Mouse (Mus musculus) intestine, embryonic 15.5 days (tissue): ENCODE results near the gene Diras2. TPM values are rescaled to one million over a fixed set of nuclear protein-coding genes. Genes with fewer than 3 reads are reported as not detected.

Experiments used
- ATAC-seq: fragments of 200-750 bp; cut with Nextera tagmentation; 2 replicates; pipeline ENCODE4 v1.8.0; 2017; ENCODE audit warnings: moderate TSS enrichment, moderate library complexity
- H3K27ac ChIP-seq: fragments of 300-500 bp; sonication (generic); 2 replicates; pipeline ENCODE4 v1.5.1; 2015; ENCODE audit warnings: mild to moderate bottlenecking, inconsistent platforms
- H3K27me3 ChIP-seq: fragments of 300-500 bp; sonication (generic); replicated peaks from 2 replicates; pipeline ENCODE4 v1.6.1; 2015; ENCODE audit warnings: inconsistent platforms
- H3K36me3 ChIP-seq: fragments of 300-500 bp; sonication (generic); 2 replicates; pipeline ENCODE4 v1.6.1; 2015; ENCODE audit warnings: inconsistent platforms
- H3K4me1 ChIP-seq: fragments of 300-500 bp; sonication (generic); replicated peaks from 2 replicates; pipeline ENCODE4 v1.6.1; 2015; ENCODE audit warnings: inconsistent platforms
- H3K4me2 ChIP-seq: fragments of 300-500 bp; sonication (generic); replicated peaks from 2 replicates; pipeline ENCODE4 v1.6.1; 2015; ENCODE audit warnings: mild to moderate bottlenecking, inconsistent platforms
- H3K4me3 ChIP-seq: fragments of 300-500 bp; sonication (generic); replicated peaks from 2 replicates; pipeline ENCODE4 v1.5.1; 2015; ENCODE audit warnings: inconsistent platforms
- H3K9ac ChIP-seq: fragments of 300-500 bp; sonication (generic); 2 replicates; pipeline ENCODE4 v1.6.1; 2015; ENCODE audit warnings: inconsistent platforms
- H3K9me3 ChIP-seq: fragments of 300-500 bp; sonication (generic); 2 replicates; pipeline ENCODE4 v1.6.1; 2016; ENCODE audit warnings: inconsistent platforms
- WGBS: fragments of 180-500 bp; shearing (Covaris S2); methylation state at CpG from one replicate; pipeline ENCODE4 v1.1.7; 2015; 5-methylcytosine and 5-hydroxymethylcytosine counted together
- polyA plus RNA-seq: library from polyadenylated mRNA; unstranded; fragments of >200 nt; fragmentation: Nextera tagmentation; extraction: Ambion mirVana; gene quantifications from 2 replicates; pipeline ENCODE4 v1.2.1, GENCODE M21; 2015

The Diras2 gene
- polyA plus RNA-seq, 1 experiment from 2014 or later: 0.58 TPM

DNA sequence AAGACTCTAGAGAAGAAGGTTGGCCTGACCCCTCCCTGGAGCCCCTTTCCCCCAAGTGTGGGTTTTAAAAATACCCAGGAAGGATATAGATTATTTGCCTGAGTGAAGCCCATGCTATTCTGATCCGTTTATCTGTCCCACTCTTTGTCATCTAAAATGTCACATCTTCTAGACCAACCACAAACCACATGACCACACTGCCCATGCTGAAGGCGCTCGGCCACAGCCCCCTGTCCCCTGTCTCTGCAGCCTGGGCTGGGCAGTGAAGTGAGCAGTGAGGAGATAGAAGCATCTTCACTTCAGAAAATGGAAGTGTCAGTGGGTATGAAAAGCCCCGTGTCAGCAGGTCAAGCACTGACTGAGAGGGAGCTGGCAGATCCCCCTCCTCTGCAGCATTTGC is 11.6 kb upstream of the Diras2 start:
- Histone ChIP-seq H3K4me3 (no peak overlapping the region), H3K9ac (no peak overlapping the region), H3K27me3 (no peaks in the 10 kb centered on the region), H3K4me2 (no peak overlapping the region), H3K9me3 (no peaks in the 10 kb centered on the region), H3K27ac (no peak overlapping the region), H3K4me1 (no peaks in the 10 kb centered on the region), H3K36me3 (no peaks in the 10 kb centered on the region)
- no peak for ATAC-seq
- 67% methylated on average over 4 of the region's 4 CpGs for WGBS

DNA sequence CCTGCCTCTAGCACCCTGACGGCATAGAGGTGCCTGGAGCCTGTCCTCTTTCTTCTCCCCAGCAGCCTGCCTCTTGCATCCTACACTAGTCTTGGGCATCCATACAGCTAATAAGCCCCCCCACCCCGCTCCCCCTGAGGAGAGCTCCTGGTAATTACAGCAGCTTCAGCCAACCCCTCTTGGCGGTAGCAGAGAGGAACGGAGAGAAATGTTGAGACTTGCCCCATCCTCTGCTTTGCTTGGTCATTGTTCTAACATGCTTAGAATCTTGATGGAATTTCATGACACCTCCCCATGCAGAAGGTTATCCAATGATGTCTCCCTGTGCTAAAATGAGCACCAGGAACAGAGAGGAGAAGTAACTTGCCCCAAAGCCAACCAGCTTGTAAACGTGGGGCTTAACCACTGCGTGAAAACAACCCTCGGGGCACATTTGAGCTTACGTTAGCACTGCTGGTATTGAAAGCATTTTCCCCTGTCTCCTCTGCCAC is 11.0 kb upstream of the Diras2 start:
- WGBS: 75% methylated on average over 8 of the region's 8 CpGs
- Histone ChIP-seq H3K27ac (no peak overlapping the region), H3K36me3 (no peaks in the 10 kb centered on the region), H3K27me3 (no peaks in the 10 kb centered on the region), H3K9ac (no peak overlapping the region), H3K4me2 (no peak overlapping the region), H3K9me3 (no peaks in the 10 kb centered on the region), H3K4me3 (no peak overlapping the region), H3K4me1 (no peaks in the 10 kb centered on the region)
- ATAC-seq: no peak

DNA sequence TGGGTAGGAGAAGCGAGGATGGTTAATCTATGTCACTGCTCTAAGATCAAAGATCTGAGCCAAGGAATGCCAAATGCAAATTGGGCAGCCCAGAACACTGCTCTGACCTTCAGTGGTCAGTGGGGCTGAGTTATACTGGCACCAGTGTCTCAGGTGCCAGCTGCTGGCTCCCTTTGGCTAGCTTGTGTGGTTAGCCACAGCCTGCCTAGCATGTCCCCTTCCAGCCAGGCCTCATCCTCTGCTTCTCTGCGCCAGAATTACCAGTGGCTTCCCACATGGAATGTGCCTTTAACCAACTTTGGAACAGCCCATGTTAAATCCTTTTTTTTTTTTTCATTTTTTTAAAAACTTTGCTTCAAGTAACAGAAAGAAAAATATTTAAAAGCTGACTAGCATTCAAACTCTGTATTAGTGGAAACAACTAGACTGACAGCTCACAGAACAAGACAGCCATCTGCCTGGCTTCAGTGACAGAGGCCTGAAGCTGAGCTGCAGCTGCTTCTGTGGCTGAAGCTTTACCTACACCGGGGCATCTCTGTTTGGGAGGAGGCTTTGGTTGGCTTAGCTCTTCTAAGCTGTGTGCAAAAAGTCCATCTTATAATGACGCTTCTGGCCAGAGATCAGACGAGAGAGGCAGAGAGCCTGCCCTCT is 10.4 kb upstream of the Diras2 start:
- H3K27me3 ChIP-seq: no peaks in the 10 kb centered on the region
- no peaks in the 10 kb centered on the region for H3K36me3 ChIP-seq
- no peak overlapping the region for H3K4me2 ChIP-seq
- WGBS: 79% methylated on average over 5 of the region's 5 CpGs
- no peak overlapping the region for H3K27ac ChIP-seq
- no peaks in the 10 kb centered on the region for H3K9me3 ChIP-seq
- no peak overlapping the region for H3K4me3 ChIP-seq
- ATAC-seq: no peak
- no peak overlapping the region for H3K9ac ChIP-seq
- no peaks in the 10 kb centered on the region for H3K4me1 ChIP-seq

DNA sequence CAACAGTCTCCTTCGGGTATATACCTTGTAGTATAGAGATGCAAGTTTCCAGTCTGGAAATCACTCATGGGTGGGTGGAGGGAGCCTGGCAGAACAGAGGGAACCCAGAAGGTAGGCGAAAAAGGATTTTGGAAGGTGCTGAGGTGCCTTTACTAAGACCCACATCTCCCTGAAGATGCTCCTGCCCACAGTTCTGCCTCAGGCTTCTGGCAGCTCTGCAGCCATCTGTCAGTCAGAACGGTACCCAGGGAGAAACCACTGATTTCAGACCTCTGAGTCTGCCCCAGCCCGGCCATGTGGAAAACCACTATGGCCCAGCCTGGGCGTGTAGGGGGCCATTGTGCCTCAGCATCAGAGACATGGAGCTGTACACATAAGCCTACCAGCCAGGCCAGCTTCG is 8.4 kb upstream of the Diras2 start:
- H3K9ac ChIP-seq: no peak overlapping the region
- no peak overlapping the region for H3K4me3 ChIP-seq
- no peak overlapping the region for H3K4me2 ChIP-seq
- no peaks in the 10 kb centered on the region for H3K27me3 ChIP-seq
- no peaks in the 10 kb centered on the region for H3K36me3 ChIP-seq
- 82% methylated on average over 6 of the region's 6 CpGs for WGBS
- H3K4me1 ChIP-seq: no peaks in the 10 kb centered on the region
- ATAC-seq: no peak
- H3K9me3 ChIP-seq: no peaks in the 10 kb centered on the region
- H3K27ac ChIP-seq: no peak overlapping the region

DNA sequence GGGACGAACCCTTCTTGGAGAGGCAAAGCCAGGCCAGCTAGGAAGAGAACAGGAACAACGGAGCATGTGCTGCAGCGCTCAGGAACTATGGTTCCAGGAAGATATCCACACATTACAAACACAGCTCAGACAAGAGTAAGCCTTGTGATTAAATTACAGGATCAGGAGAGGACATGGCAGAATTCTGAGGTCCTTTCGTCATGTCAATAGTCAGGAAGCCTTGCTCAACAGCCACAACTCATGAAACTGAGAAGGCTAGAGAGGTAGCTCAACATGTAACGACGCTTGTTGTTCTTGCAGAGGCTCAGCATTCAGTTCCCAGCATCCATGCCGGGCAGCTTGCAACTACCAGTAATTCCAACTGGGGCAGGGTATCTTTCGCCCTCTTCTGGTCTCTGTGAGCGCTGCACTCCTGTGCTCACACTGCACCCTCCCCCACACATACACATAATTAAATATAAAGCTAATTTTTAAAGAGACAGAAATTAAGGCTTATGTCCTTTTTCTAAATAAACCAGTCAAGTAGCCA is 7.6 kb upstream of the Diras2 start:
- Histone ChIP-seq H3K4me3 (no peak overlapping the region), H3K27ac (no peak overlapping the region), H3K4me2 (no peak overlapping the region), H3K36me3 (no peaks in the 10 kb centered on the region), H3K4me1 (no peaks in the 10 kb centered on the region), H3K27me3 (no peaks in the 10 kb centered on the region), H3K9me3 (no peaks in the 10 kb centered on the region), H3K9ac (no peak overlapping the region)
- 87% methylated on average over 9 of the region's 9 CpGs for WGBS
- ATAC-seq: no peak

DNA sequence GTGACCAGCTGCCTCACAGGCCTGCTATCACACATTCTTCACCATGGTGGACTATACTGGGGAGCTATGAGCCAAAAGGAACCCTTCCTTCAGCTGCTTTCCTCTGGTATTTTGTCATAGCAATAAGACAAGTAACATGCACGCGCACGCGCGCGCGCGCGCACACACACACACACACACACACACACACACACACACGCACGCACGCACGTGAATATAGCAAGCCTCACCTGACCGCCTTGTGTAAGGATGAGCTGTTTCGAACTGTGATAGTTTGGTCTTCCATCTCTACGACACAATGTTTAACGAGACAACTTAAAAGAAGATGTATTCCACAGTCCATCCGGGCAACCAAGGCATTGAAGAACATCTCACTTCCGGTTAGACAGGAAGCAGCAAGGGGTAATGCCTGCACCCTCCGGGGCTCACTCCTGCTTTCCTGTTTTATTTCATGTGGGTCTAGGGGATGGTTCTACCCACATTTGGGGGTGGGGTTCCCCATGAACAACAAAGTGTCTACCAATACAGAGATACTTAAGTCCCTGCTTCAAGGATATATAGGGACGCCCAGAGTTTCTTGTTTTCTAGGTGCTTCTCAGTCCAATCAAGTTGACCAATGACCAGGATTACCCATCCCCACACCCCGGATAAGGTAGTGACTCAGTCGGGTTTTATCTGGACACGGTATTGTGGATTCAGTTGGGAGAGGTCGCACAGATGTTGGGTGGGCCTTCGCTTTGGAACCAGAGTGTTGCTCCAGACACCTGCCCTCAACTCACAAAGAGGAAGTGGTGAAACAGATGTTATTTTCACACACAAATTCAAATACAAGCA is 6.9 kb upstream of the Diras2 start:
- Histone ChIP-seq H3K27ac (no peak overlapping the region), H3K27me3 (no peaks in the 10 kb centered on the region), H3K4me2 (no peak overlapping the region), H3K9ac (no peak overlapping the region), H3K4me3 (no peak overlapping the region), H3K9me3 (no peaks in the 10 kb centered on the region), H3K36me3 (no peaks in the 10 kb centered on the region), H3K4me1 (no peaks in the 10 kb centered on the region)
- WGBS: 90% methylated on average over 26 of the region's 26 CpGs
- no peak for ATAC-seq

DNA sequence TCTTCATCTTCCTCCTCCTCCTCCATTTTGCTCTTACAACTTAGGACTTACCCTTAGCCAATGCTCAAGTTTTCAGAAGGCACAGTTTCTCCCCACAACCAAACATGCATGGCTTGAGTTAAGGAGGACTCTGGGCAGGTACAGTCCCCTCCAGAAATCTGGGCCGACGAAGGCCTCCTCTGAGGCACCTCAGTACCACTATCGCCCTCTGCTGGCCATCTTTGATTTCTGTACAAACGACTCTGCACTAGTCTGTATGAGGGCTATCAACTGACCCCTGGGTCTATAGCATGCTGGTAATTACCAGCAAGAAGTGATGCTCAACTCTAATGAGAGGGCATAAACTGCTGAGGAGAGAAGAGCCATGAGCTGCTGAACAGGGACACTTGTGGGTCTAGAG is 4.5 kb upstream of the Diras2 start:
- H3K9ac ChIP-seq: no peak overlapping the region
- no peak overlapping the region for H3K27ac ChIP-seq
- H3K4me1 ChIP-seq: no peaks in the 10 kb centered on the region
- no peak overlapping the region for H3K4me2 ChIP-seq
- no peaks in the 10 kb centered on the region for H3K9me3 ChIP-seq
- H3K27me3 ChIP-seq: no peaks in the 10 kb centered on the region
- 0 out of 2 replicates have a peak, but pooled peaks have one; percentile 34 for ATAC-seq
- WGBS: 4% methylated on average over 4 of the region's 4 CpGs
- H3K36me3 ChIP-seq: no peaks in the 10 kb centered on the region
- no peak overlapping the region for H3K4me3 ChIP-seq

DNA sequence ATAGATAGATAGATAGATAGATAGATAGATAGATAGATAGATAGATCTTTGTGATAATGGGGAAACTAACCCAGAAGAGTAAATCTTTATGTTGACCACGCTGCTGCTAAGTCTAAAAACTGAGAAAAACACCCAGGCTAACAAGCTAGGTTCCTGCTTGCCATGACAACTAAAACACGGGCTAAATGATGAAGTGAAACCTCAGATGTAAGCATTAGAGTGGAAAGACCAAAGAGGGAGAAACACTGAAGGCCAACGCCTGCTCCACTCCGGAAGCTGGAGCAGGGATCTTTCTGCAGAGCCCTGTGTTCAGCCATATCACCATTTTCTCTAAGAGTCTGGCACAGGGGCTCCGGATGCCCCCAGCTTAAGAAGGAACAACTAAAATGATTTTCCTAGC is 2.6 kb upstream of the Diras2 start:
- H3K9ac ChIP-seq: no peak overlapping the region
- 86% methylated on average over 5 of the region's 5 CpGs for WGBS
- no peaks in the 10 kb centered on the region for H3K36me3 ChIP-seq
- no peaks in the 10 kb centered on the region for H3K9me3 ChIP-seq
- peaks cover 14% of the 10 kb centered on the region for H3K27me3 ChIP-seq
- H3K4me3 ChIP-seq: no peak overlapping the region
- no peak overlapping the region for H3K27ac ChIP-seq
- ATAC-seq: no peak
- H3K4me1 ChIP-seq: 0 out of 2 replicates have a peak, but pooled peaks cover 3% of the 10 kb centered on the region
- no peak overlapping the region for H3K4me2 ChIP-seq

DNA sequence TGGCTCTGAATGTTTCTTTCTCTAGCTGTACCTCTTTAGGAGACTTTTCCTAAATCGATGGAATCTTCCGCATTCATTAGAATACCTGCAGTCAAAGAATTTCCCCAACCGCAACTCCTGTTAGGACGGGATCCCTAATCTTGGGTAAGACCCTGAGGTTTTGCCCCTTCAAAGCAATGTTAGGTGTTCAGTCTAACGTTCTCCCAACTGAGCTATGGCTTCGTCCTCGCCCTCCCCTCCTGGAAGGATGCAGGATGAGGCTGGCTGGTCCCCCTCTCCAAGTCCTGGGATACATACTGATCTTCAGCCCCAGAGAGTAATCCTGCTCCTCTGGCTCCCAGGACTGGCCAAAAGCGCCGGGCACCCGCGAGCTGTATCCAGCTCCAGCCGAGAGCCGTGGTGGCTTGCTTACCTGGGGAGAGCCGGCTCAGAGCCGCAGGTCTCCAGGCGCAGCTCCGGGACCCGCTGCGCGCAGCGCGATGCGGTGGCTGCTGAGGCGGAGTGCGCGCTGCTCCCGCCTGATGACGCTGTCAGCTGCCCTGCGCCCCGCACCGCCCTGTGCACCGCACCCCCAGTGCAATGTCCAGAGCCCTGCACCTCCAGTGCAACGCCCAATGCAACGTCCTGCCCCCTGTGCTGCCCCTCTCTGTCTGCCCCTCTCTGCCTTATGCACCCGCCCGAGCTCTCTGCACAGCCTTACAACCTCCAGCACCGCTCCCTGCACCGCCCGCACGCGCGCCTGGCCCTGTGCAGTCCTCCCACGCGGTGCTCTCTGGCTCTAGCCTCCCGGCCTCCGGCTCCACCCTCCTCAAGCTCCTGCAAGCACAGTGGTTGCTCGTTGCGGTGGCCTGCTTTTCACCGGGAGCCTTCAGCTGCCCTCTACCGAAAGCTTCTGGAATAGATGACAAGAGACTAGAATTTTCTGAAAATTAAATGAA is 802 bp downstream of the Diras2 start:
- ATAC-seq: peak; percentile 98
- no peak overlapping the region for H3K27ac ChIP-seq
- 0 out of 2 replicates have a peak, but pooled peaks cover 3% of the 10 kb centered on the region for H3K4me1 ChIP-seq
- H3K27me3 ChIP-seq: peaks cover 16% of the 10 kb centered on the region
- peak overlapping the region; percentile 45 for H3K9ac ChIP-seq
- WGBS: 2% methylated on average over 50 of the region's 50 CpGs
- no peaks in the 10 kb centered on the region for H3K36me3 ChIP-seq
- H3K9me3 ChIP-seq: no peaks in the 10 kb centered on the region
- H3K4me3 ChIP-seq: peak overlapping the region; percentile 47
- H3K4me2 ChIP-seq: peak overlapping the region; percentile 95

DNA sequence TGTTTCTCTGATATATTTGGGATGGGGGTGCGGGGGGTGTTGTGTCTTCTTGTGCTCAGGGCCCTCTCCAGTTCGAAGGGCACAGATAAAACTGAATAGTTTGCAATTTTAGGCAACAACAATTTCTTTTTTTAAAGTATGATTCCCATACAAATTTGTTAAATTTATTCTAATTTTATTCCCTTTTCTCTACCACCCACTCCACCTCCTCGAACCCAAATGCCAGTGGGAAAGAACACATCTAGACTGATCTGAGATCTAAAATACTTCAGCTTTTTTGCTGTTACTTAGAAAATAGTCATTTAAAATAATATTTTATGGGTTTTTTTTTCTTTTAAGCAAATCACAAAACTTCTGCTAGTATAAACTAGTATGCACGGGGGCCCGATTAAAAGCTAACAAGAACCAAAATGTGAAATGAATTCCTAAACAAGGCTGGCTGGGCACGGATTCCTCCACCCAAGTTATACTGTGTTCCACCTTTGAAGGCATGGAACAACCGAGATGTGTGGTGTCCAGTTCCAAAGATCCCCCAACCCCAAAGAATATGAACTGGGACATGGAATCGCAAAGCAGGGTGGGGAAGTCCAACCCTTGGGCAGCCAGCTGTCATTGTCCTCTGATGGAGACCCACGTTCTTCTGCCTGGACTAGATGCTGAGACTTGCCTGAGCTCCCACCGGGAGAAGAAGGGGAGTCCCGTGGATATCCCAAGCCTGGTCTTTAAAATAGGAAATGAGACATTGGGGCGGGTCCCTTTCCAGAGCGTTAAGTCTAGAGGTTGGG is 1.7 kb downstream of the Diras2 start:
- WGBS: 62% methylated on average over 13 of the region's 13 CpGs
- Histone ChIP-seq H3K36me3 (no peaks in the 10 kb centered on the region), H3K27me3 (peaks cover 16% of the 10 kb centered on the region), H3K4me2 (peak overlapping the region; percentile 95; the same call in 1 of the 2 replicates), H3K9me3 (no peaks in the 10 kb centered on the region), H3K4me3 (peak overlapping the region; percentile 47), H3K4me1 (0 out of 2 replicates have a peak, but pooled peaks cover 3% of the 10 kb centered on the region), H3K9ac (no peak overlapping the region), H3K27ac (no peak overlapping the region)
- no peak for ATAC-seq

GRCm38 (mm10) chr13:52528786-52529185 is 2.3 kb downstream of the Diras2 start:
- Histone ChIP-seq H3K27me3 (peaks cover 16% of the 10 kb centered on the region), H3K4me1 (0 out of 2 replicates have a peak, but pooled peaks cover 3% of the 10 kb centered on the region), H3K4me3 (no peak overlapping the region), H3K27ac (no peak overlapping the region), H3K9me3 (no peaks in the 10 kb centered on the region), H3K4me2 (no peak overlapping the region), H3K36me3 (no peaks in the 10 kb centered on the region), H3K9ac (no peak overlapping the region)
- no peak for ATAC-seq
- 63% methylated on average over 9 of the region's 9 CpGs for WGBS
